Mouse (Mus musculus) heart, postnatal 10 days (tissue): ENCODE measurements at regions not wholly inside any gene's neighbourhood (a gene's known extent, or its start where the extent isn't known, plus 50 kb on each side); places are given as distances from the start of the nearest gene placed in this dataset.
"Not testable (repeated sequence)": the region's sequence is repeated elsewhere in the genome, so short reads cannot be mapped to it uniquely, and the experiment has no call there.

ENCODE experiments used
- DNase-seq, 2 experiments: peaks; one replicate each; pipeline ENCODE4 v3.0.0; 2021
- intact Hi-C: fragments of 180-260 bp; cut with DNase I; formaldehyde crosslinking; loops from one replicate; pipeline ENCODE4 v1.15.1; 2025

DNA sequence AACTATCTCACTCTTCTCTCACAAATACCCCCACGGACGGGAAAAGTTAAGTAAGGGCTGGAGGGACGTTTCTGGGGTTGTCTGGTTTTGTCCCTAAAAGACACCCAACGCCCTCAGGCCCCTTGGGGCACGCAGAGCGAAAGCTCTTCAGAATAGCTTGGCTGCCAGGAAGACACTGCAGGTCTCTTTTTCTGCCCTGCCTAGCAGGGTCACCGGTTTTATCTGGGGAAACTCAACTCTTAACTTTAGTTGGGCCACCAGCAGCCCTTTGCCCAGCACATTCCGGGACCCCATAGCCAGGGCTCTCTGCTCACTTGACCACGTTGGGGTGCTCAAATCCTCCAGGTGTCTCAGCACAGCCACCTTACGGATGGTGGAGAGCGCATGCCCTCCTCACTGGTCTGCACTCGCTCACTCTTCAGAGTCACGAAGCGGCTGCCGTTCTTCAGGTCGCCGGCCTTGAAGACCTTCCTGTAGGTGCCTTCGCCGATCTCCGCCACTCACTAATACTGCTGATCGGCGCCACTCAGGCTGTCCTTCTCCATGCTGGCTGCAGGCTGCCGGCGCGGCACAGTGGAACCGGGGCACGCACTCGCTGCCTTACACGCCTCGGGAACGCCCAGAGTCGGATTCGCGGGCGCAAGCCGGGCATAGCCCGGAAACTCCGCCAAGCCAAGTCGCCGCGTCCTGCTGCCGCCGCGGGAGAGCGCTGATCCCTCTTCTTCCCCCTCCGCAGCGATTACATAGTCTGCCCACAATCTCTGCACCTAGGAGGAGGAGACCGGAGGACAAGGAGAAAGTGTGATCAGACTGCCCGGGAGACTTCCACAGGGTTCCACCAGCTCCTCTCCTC is 83.0 kb downstream of the Ulbp1 start:
- intact Hi-C loops, result no loop called here
- DNase-seq, result peak; percentile 46 to 51

DNA sequence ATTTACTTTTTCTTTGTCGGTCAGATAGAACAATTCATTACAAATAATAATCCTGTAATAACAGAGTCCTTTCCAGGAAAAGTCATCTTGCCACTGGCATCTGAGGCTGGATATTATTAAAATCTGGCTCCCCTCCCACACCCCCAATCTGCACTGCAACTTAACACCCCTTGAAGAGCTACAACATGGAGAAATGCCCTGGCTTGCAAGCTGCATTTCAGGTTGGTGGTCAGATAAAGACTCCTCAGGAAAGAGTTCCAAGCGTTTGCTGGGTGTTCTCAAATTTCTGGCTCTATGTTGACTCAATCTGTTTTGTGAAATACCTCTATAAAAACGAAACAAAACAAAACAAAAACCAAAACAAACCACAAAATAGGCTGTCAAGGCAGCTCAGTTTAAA is 114.6 kb downstream of the Ulbp1 start:
- intact Hi-C loops, result not testable (repeated sequence)
- peak; percentile 1 to 3 for DNase-seq

DNA sequence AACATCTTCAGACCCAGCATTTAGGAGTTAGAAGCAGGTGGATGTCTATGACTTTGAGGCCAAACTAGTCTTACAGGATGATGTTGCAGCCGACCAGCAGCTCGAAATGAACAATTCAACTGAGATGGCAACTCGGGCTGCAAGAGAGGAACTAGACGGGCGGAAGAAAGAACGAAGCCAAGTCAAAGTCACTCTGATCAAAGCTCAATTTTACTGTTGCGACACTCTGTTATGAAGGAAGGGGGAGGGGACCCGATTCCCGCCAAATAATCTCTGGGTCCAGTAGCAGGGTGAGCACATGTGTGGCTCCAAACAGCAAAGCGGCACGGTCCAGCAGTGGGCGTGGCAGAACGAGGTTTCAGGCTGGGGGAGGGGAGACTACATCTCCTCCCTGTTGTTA is 129.1 kb downstream of the Ulbp1 start:
- DNase-seq, intact Hi-C loops: not testable (repeated sequence)

DNA sequence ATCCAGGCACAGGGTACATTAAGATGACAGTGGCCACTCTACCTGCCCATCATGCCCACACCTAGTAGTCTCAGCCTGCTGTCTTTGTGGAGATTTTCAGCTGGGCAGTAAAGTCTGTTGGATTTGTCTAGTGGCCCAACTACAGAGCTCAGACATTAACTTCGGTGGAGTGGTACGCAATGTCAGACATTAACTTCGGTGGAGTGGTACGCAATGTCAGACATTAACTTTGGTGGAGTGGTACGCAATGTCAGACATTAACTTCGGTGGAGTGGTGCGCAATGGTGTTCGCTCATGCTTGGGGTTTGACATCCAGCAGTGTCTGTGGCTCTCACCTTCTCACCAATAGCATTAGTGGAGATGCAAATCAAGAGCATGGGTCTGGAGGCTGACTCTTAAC is 129.7 kb downstream of the Ulbp1 start:
- DNase-seq, intact Hi-C loops: not testable (repeated sequence)

DNA sequence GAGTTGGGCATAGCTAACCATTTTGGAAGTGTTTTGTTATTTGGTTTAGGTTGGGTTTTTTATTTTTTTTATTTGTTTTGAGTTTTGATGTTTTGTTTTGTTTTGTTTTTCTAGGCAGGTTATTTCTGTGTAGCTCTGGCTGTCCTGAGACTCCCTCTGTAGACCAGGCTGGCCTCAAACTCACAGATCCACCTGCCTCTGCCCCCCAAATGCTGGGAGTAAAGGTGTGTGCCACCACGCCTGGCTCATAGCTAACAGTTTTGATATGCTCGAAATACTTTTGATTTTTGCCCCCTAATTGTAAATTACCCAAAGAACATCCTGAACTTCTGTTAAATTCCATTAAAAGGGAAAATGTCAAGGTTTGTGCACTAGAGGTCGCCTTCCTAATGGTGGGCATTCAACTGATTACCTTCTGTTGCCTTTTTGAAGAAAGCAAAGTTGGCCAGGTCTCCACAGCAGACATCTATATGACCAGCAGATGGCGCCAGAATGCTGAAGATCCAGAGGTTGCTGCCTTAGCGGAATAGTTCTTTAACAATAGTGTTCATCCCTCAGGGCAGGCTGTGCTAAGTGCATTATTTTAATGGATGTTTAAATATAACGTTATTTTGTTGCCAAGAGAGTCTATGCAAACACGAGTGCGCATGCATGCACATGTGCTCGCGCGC is 121.2 kb upstream of the Cnksr3 start:
- intact Hi-C loops, result loop anchor here (2.0 kb wide), 1 partner anchor 268 kb away; no protein-coding TSS in a partner anchor
- peak; percentile 82 to 88 for DNase-seq

DNA sequence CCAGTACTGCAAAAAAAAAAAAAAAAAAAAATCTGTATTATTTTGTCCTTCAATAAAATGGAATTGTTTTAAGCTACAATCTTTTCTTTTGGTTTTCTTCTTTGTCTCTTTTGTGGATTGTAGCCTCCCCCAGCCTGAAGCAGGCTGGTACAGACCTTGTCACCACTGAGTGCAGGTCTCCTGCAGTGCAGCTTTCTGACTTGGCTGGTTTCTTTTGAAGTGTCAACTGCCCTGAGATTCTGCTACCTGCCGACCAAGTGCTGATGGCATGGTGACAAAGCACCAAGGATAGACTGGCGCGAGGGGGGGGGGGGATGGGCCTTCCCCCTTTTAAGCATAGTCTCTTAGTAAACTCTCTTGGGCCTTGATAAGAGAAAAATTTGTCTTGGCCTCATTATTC is 116.2 kb upstream of the Cnksr3 start:
- intact Hi-C loops, result no loop called here
- no peak for DNase-seq

DNA sequence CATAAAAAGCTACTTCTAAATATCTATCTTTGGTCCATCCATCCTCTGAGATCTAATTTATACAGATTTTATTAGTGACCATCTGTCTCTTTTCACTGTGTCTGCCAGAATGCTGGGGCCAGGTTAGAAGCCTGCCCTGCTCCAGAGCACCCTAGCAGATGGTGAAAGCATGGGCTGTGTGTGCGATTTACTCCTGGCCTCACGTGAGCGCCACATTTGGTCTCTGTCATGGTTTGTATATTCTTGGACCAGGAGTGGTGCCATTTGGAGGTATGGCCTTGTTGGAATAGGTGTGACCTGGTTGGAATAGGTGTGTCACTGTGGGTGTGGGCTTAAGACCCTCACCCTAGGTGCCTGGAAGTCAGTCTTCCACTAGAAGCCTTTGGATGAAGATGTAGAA is 115.0 kb upstream of the Cnksr3 start:
- DNase-seq, intact Hi-C loops: not testable (repeated sequence)

DNA sequence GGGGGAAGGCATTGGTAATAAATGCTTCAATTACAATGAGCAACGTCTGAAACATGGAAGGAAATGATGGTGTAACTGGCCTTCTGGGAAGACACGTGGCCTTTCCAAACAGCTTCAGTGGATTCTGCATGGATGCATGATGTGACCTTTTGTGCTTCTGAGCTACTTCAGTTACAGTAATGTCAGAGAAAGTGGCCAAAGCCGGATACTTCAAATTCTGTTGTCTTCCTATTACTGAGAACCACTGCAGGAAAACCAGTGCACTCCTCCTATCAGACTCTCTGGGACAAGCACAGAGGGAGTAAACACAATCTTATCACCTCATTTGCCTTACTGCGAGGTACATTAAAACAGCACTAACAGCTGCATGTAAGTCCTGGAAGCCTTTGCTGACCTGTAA is 113.0 kb upstream of the Cnksr3 start:
- intact Hi-C loops, result no loop called here
- no peak for DNase-seq

DNA sequence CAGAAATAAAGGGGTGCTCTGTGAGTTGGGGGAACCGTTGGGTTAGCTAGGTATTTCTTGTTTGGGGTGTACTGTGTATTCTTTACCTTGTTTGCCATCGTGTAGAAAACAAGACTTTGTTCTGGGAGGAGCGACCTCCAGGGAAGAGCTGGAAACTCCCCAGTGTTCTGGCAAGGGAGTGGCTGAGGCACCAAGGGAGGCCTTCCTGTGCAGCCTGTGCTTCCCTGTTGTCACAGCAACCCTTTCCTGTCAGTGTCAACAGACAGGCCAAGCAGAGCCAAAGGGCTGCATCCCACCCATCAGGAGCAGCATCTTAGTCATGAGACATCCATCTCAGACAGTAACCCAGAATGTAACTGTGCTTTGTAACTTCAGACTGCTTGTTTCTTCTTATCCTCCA is 111.2 kb upstream of the Cnksr3 start:
- DNase-seq, result peak; percentile 19 to 35
- intact Hi-C loops, result no loop called here

DNA sequence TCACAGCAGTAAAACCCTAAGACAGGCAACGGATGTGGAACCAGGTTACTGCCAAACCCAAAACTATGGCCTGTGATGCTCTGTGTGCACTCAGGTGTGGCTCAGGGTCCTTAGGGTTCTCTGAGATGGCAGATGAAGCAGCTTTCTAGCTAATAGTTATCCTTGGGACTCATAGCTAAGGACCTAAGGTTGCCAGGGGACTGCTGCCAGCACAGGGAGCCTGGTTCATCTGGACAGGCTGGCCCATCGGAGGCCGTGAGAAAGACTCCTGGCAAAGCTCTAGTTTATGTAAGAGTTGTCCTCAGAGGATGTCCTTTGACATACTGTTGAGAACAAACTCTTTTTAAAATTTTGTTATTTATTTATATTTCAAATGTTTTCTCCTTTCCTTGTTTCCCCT is 97.9 kb upstream of the Cnksr3 start:
- DNase-seq, result no peak
- intact Hi-C loops, result no loop called here

DNA sequence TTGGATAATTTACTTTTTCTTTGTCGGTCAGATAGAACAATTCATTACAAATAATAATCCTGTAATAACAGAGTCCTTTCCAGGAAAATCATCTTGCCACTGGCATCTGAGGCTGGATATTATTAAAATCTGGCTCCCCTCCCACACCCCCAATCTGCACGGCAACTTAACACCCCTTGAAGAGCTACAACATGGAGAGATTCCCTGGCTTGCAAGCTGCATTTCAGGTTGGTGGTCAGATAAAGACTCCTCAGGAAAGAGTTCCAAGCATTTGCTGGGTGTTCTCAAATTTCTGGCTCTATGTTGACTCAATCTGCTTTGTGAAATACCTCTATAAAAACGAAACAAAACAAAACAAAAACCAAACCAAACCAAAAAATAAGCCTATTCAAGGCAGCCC is 93.8 kb upstream of the Cnksr3 start:
- DNase-seq, intact Hi-C loops: not testable (repeated sequence)

DNA sequence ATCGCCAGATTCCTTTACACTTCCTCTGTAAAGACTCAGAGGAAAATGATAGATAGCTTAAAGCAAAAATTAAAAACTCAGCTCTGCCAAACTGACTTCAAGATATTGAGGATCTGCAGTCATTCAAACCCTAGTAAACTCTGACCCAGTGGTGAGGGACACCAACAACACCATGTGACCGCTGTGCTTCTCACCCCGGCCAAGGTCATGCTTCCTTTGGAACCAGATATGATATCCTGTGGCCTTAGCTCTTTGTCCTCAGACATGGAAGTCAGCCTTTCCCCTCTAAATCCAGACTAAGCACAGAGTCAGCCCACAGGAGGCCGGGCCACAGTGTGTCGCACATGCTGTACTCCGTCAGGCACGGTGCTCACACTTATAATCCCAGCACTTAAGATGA is 86.3 kb upstream of the Cnksr3 start:
- intact Hi-C loops, result no loop called here
- DNase-seq, result no peak

DNA sequence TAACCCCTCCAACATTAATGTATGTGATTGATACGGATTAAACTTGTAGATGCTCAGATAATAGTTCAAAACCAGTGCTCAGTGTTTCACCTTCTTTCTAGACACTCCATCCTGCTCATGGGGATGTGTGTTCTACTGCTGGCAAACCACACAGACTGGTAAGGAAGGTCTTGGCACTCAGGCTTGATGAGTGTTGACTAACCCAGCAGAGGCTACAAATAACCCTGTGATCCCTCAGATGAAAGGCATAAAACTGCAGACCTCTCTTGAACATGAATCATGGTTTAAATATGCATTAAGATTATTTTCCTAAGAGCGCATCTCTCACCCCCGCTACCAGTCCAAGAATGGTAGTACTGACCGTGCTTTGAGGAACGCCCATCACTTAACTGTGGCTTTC is 83.9 kb upstream of the Cnksr3 start:
- intact Hi-C loops, result no loop called here
- DNase-seq, result no peak

DNA sequence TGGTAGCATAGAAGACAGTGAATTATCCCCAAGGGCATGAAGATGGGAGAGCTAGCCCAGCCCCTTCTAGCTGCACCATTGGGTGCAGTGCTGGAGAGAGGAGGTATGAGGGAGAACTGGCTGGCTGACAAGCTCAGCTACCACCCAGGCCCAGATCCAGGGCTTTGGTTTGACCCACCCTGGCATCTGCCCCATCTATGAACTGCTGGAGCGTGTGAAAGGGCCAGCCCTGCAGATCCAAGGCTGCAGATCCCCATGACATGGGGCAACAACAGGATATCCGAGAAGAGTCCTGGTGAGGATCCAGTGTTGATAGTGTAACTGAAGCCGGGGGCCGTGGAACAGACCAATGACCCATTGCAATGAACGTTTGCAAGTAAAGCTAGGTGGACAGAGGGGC is 81.2 kb upstream of the Cnksr3 start:
- intact Hi-C loops, result no loop called here
- no peak for DNase-seq

DNA sequence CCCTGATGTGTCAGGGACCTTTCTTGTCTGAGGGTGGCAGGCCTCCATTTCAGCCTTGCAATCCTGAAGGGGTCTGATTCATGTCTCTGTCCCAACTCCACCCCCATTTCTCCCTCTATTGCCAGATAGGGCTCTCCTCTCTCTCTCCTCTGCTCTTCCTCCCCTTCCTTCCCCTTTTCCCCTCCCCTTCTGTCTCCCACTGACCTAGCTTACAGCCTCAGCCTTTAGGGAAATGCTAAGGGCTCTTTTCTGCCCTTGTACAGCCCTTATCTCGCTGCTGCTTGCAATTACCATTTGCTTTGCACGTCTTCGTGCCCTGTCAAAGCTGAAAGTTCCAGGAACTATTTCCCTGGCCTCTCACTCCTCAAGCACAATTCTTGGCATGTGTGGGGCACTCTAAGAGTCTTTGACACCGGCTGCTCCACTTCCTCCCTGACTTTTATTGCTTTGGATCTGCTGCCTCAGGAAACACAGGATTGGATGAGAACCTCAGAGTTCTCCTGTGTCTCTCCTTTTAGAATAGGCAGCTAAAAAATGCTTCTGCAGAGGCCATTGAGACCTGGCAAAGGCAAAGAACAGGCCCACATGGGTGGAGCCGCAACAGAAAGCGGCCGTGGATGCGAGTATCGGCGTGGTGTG is 77.9 kb upstream of the Cnksr3 start:
- intact Hi-C loops, result no loop called here
- peak in 1 of 2 experiments; percentile 27 for DNase-seq

DNA sequence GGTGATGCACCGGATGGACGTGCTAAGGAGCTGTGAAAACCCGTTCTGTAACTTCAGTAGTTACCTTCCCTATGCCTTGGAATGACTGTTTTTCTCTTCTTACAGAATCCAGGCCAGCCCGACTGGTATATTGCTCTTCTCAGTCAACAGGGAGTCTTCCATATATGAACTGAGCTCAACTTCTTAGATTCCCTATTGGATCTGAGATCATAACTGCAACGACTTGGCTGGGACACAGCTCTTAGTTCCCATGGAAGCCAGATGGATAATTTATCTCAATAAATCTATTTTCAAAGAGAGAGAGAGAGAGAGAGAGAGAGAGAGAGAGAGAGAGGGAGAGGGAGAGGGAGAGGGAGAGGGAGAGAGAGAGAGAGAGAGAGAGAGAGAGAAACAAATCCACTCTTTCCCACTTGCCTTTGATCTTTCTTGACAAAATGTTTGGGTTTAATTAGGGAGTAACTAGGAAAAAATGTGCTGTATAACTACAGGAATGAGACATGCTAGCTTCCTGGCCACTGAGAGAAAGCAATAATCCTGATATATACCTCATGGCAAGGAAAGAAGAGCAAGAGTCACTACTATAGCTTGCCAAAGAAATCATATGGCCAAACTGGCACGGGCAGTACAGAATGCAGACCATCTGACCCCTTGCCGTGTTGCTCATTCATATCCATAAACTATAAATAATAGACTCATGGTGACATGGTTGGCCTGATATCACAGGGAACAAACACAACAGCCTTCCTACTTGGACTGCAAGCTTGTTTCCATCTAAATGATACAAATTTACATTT is 73.3 kb upstream of the Cnksr3 start:
- intact Hi-C loops, result no loop called here
- no peak for DNase-seq

DNA sequence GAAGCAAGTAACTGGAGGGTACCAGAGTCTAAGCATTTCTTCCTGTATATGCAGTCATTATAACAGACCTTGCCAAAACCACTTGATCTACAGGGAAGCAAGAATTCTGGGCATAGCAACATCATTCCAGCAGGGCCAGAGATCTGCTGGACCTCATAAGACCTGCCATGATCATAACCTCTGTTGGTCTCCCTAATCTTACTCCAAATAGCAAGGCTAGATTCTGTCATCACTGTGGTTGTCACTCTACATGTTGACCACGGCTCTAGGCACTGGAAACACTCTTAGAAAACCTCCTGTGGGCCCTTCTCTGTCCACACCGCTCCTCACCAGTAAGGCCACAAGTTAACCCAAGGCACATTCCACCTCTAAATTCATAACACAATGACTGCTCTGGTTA is 68.4 kb upstream of the Cnksr3 start:
- DNase-seq, result peak in 1 of 2 experiments; percentile 25
- intact Hi-C loops, result no loop called here

DNA sequence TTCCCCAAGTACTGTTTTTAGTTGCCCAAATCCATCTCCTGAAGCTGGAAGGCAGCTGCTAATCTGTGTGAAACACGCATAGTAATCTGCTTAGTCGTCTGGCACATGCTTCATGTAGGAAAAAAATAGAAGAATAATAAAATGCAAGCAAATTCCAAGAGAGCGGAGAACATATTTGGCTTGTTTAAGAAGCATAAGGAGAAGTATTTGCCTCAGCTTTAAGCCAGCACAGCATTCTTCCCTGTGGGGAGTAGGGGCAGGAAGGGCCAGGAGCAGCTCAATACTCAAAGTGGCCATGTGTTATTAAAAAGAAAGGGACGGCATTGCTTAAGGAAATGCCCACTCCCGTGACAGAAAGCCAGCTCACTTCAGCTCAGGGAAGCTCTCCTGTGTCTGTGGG is 66.8 kb upstream of the Cnksr3 start:
- intact Hi-C loops, result no loop called here

DNA sequence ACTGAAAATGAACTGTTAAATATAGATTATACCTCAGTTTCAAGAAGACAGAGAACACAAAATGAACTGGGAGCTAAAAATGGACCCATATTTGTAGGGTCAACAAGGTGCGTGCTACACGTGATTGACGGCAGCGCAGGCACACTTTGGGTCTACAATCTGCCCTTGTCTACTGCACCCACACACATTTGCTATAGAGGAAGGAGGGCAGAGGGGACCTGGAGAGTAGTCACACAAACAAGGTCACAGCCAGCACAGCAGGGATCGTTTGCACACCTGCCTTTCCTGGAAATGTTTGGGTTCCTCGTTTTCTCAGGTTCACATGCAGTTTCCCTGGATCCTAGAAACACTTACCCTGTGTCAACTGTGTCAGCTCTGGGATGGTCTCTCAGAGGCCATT is 63.3 kb upstream of the Cnksr3 start:
- intact Hi-C loops, result no loop called here
- no peak for DNase-seq

More for the DNA sequence above, 66.8 kb upstream of the Cnksr3 start:
- peak in 1 of 2 experiments; percentile 29 for DNase-seq

DNA sequence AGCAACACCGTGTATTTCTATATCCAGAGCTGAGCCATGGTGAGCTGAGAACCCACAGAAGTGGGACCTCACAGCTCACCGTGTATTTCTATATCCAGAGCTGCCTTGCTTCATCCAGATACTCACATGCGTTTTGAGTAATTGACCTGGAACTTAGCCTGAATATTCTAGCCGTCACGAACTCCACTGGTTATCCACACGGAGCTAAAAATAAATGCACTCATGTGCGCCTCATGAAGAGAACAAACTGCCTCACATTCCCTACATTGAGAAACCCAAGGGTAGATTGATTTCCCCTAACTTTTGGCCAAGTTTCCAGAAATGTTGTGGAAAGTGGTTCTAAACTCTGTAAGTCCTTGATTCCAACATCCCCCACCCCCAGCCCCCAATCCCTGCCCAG is 62.4 kb upstream of the Cnksr3 start:
- intact Hi-C loops, result loop anchor here (5.0 kb wide), 1 partner anchor 62 kb away; the partner anchor contains the start of gene Cnksr3
- DNase-seq, result peak; percentile 63 to 73

DNA sequence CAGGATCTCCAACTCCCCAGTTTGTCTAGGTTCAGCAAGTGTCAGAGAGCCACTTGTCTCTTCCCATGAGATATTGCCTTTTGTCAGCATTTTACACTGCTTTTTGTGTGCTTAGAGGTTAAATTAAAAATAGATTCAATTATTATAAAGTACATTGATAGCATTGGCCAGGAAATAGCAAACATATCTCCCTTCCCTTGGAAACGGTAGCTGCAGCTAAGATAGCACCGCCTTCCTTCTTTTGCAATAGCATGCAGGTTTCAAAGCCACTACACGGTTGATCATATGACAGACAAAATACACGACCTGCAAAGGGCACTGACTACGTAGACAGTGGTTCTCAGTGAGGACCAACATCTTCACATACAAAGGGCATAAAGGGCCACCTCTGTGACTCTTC is 59.1 kb upstream of the Cnksr3 start:
- DNase-seq, result no peak
- intact Hi-C loops, result loop anchor here (5.0 kb wide), 1 partner anchor 59 kb away; the partner anchor contains the start of gene Cnksr3
